ENCODE assay signal across 8 mouse cellular contexts in the genomic region with DNA sequence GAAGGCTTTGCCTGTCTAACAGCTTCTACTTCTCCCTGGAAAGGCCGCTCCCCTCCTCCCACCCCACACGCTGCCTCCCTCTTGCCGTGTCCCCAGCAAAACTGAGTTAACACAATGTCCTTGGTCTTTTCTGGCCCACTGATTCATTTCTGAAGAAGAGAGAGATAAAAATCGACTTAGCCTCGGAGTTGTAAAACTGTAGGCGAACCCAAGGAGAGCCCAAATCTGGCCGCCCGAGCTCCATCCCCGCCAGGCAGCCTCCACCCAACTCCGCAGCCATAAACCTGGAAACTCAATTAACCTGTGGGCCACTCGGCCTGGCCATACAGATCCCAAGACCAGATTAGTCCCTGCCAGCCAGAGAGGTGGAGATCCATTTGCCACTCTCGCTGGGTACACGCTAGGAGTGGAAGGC. TPM values are rescaled to one million over a fixed set of nuclear protein-coding genes. Genes with fewer than 3 reads are reported as not detected.
DNase-seq lines count a peak whose midpoint lies in the region; ATAC-seq and TF ChIP-seq lines count a peak whose summit lies in the region.
"Had no signal": no experiment of that assay in that cellular context is flagged by ENCODE, and none has a peak within 500 bp of the region (broad histone marks: within the 10 kb centered on the region; RNA-seq: fewer than 3 reads in every experiment).

No protein-coding gene starts in this region.

- no peaks in the 10 kb centered on the region for H3K36me3 ChIP-seq in embryonic facial prominence, embryonic 15.5 days
- H3K36me3 ChIP-seq in limb, embryonic 14.5 days (ENCODE audit: control insufficient read depth, insufficient read depth, low read length), result peaks cover 7% of the 10 kb centered on the region; the same call in 1 of the 2 replicates

- H3K9me3 ChIP-seq in embryonic facial prominence, embryonic 15.5 days (replicated peaks), result no peaks in the 10 kb centered on the region
- no peaks in the 10 kb centered on the region for H3K9me3 ChIP-seq in limb, embryonic 14.5 days (ENCODE audit: control insufficient read depth, low read length)

- H3K27ac ChIP-seq in embryonic facial prominence, embryonic 15.5 days (replicated peaks), result peak overlapping the region; percentile 71
- 0 out of 2 replicates have a peak overlapping the region, but pooled peaks have one; percentile 44 for H3K27ac ChIP-seq in limb, embryonic 14.5 days (replicated peaks; ENCODE audit: low read depth, low read length)

- H3K9ac ChIP-seq in embryonic facial prominence, embryonic 15.5 days, result no peak overlapping the region
- H3K9ac ChIP-seq in limb, embryonic 14.5 days (ENCODE audit: low read depth, low read length, severe bottlenecking), result no peak overlapping the region

- no peak for ATAC-seq in embryonic facial prominence, embryonic 15.5 days (ENCODE audit: insufficient number of reproducible peaks, low FRiP score, low TSS enrichment, low read depth)
- ATAC-seq in limb, embryonic 14.5 days (ENCODE audit: low FRiP score, low read depth), result no peak

- H3K4me2 ChIP-seq in embryonic facial prominence, embryonic 15.5 days (replicated peaks), result no peak overlapping the region
- no peak overlapping the region for H3K4me2 ChIP-seq in limb, embryonic 14.5 days (replicated peaks; ENCODE audit: low read depth, low read length, severe bottlenecking)

- peak; percentile 41 to 58 for DNase-seq in left cerebral cortex, adult 18-20 months (ENCODE audit: low spot score in 2 of 2)
- no peak for DNase-seq in left cerebral cortex, postnatal 14 days (ENCODE audit: low spot score in 2 of 2)
- peak; percentile 69 for DNase-seq in adrenal gland, postnatal 14 days
- DNase-seq in limb, embryonic 14.5 days (ENCODE audit: low spot score), result no peak
- no peak for DNase-seq in layer of hippocampus, adult 8-10 months (ENCODE audit: low spot score in 2 of 2)
- no peak for DNase-seq in cerebellum, adult 11-12 months
- DNase-seq: cerebellum, adult 2 months had no signal

- intact Hi-C loops in left cerebral cortex, postnatal 14 days (cut with DNase I), result no loop called here

- peaks cover 22% of the 10 kb centered on the region for H3K4me1 ChIP-seq in embryonic facial prominence, embryonic 15.5 days
- peaks cover 32% of the 10 kb centered on the region for H3K4me1 ChIP-seq in limb, embryonic 14.5 days (ENCODE audit: control insufficient read depth, insufficient read depth, low read length)

- H3K4me3 ChIP-seq in embryonic facial prominence, embryonic 15.5 days (replicated peaks), result no peak overlapping the region
- H3K4me3 ChIP-seq in limb, embryonic 14.5 days (replicated peaks; ENCODE audit: low read length), result no peak overlapping the region

- WGBS in embryonic facial prominence, embryonic 15.5 days, result 78% methylated on average over 13 of the region's 13 CpGs
- 33% methylated on average over 13 of the region's 13 CpGs for WGBS in limb, embryonic 14.5 days

- no peaks in the 10 kb centered on the region for H3K27me3 ChIP-seq in embryonic facial prominence, embryonic 15.5 days
- H3K27me3 ChIP-seq in limb, embryonic 14.5 days (ENCODE audit: control insufficient read depth, insufficient read depth, low read length), result no peaks in the 10 kb centered on the region

- TF ChIP-seq POLR2A in limb, embryonic 14.5 days (IDR thresholded peaks at IDR 0.05; ENCODE audit: borderline replicate concordance, extremely low read depth, insufficient read depth, insufficient read length), result no peak

RNA-seq across cellular contexts. Expression of a gene that starts 47.3 kb away (rescaled TPM):
- total RNA-seq in left cerebral cortex, adult 18-20 months (2021), result 10 to 100 TPM; 30.1 to 33.9 TPM
- 10 to 100 TPM; 28.0 to 30.2 TPM for total RNA-seq in left cerebral cortex, postnatal 14 days (2021)
- total RNA-seq in adrenal gland, postnatal 14 days (2021), result 2.4 and 3.1 TPM in 2 replicates
- polyA plus RNA-seq in embryonic facial prominence, embryonic 15.5 days (2015; fragmentation: Nextera tagmentation; extraction: Ambion mirVana), result 3.6 and 3.8 TPM in 2 replicates
- polyA plus RNA-seq in limb, embryonic 14.5 days (2012; rRNA removed), result 3.7 and 5.2 TPM in 2 replicates
- polyA plus RNA-seq in limb, embryonic 14.5 days (2014; fragmentation: Nextera tagmentation; extraction: Ambion mirVana), result 3.0 and 3.3 TPM in 2 replicates
- 10 to 100 TPM; 33.8 to 50.3 (median 42.2) TPM for total RNA-seq in layer of hippocampus, adult 8-10 months (2022)

Comparison
In these comparisons a context has a peak if more than half of its experiments do, and no peak if none do; other contexts are left out.
1. DNase-seq: peak in left cerebral cortex, adult 18-20 months (2 of 2) and adrenal gland, postnatal 14 days (single experiment); none in left cerebral cortex, postnatal 14 days (0 of 2), limb, embryonic 14.5 days (single experiment), layer of hippocampus, adult 8-10 months (0 of 2) and cerebellum, adult 11-12 months (single experiment).